Mouse (Mus musculus): ENCODE data around the gene Oxnad1. TPM values are rescaled to one million over a fixed set of nuclear protein-coding genes. Genes with fewer than 3 reads are reported as not detected.

Oxnad1 gene
- polyA plus RNA-seq (2015; fragmentation: Nextera tagmentation; extraction: Ambion mirVana), result 21.8 and 22.4 TPM in 2 replicates

- Histone ChIP-seq H3K36me3 (peaks cover 28% of the 10 kb centered on the region), H3K27me3 (no peaks in the 10 kb centered on the region), H3K4me3 (peak within 1 kb of the TSS; percentile 55), H3K4me2 (peak within 1 kb of the TSS; percentile 66), H3K4me1 (replicated peaks) (peaks cover 19% of the 10 kb centered on the region), H3K9me3 (no peaks in the 10 kb centered on the region), H3K9ac (peak within 1 kb of the TSS; percentile 70), H3K27ac (replicated peaks) (peak within 1 kb of the TSS; percentile 83)
- ATAC-seq (ENCODE audit: low read depth), result peak; percentile 98
- 3% methylated on average over 22 of the region's 22 CpGs for WGBS
Observed at GRCm38 (mm10) chr14:32084761-32085485, at the start of gene Oxnad1. Oxnad1 (plus strand) TSS chr14:32085374.

- no peak overlapping the region for H3K27ac ChIP-seq (replicated peaks)
- WGBS, result 74% methylated on average over 5 of the region's 5 CpGs
- ATAC-seq (ENCODE audit: low read depth), result no peak
Observed at GRCm38 (mm10) chr14:32036482-32036881, 48.7 kb upstream of the Oxnad1 start.

GRCm38 (mm10) chr14:32037661-32038252 is 47.4 kb upstream of the Oxnad1 start:
- no peak overlapping the region for H3K4me3 ChIP-seq
- H3K4me1 ChIP-seq (replicated peaks), result no peaks in the 10 kb centered on the region
- 82% methylated on average over 8 of the region's 8 CpGs for WGBS
- no peak overlapping the region for H3K27ac ChIP-seq (replicated peaks)
- H3K27me3 ChIP-seq, result no peaks in the 10 kb centered on the region
- no peak overlapping the region for H3K9ac ChIP-seq
- H3K36me3 ChIP-seq, result no peaks in the 10 kb centered on the region
- ATAC-seq (ENCODE audit: low read depth), result no peak
- H3K4me2 ChIP-seq, result no peak overlapping the region
- no peaks in the 10 kb centered on the region; the same call in 1 of the 2 replicates for H3K9me3 ChIP-seq

More at GRCm38 (mm10) chr14:32036482-32036881, 48.7 kb upstream of the Oxnad1 start:
- no peak overlapping the region for H3K4me3 ChIP-seq
- no peaks in the 10 kb centered on the region for H3K36me3 ChIP-seq
- no peaks in the 10 kb centered on the region for H3K27me3 ChIP-seq
- H3K9ac ChIP-seq, result no peak overlapping the region
- H3K4me2 ChIP-seq, result no peak overlapping the region
- H3K9me3 ChIP-seq, result no peaks in the 10 kb centered on the region; the same call in 1 of the 2 replicates
- H3K4me1 ChIP-seq (replicated peaks), result no peaks in the 10 kb centered on the region

- Histone ChIP-seq H3K27me3 (no peaks in the 10 kb centered on the region), H3K9me3 (no peaks in the 10 kb centered on the region; the same call in 1 of the 2 replicates), H3K27ac (replicated peaks) (no peak overlapping the region), H3K4me3 (no peak overlapping the region), H3K9ac (no peak overlapping the region), H3K4me1 (replicated peaks) (no peaks in the 10 kb centered on the region), H3K36me3 (no peaks in the 10 kb centered on the region), H3K4me2 (no peak overlapping the region)
- WGBS, result 52% methylated on average over 5 of the region's 5 CpGs
- ATAC-seq (ENCODE audit: low read depth), result no peak
Observed at GRCm38 (mm10) chr14:32042108-32042507, 43.1 kb upstream of the Oxnad1 start.

GRCm38 (mm10) chr14:32046357-32046756 is 38.8 kb upstream of the Oxnad1 start:
- Histone ChIP-seq H3K27me3 (no peaks in the 10 kb centered on the region), H3K36me3 (no peaks in the 10 kb centered on the region), H3K4me1 (replicated peaks) (no peaks in the 10 kb centered on the region), H3K9ac (peak overlapping the region; percentile 13; the same call in 1 of the 2 replicates), H3K27ac (replicated peaks) (no peak overlapping the region), H3K9me3 (no peaks in the 10 kb centered on the region), H3K4me3 (no peak overlapping the region), H3K4me2 (no peak overlapping the region)
- 83% methylated on average over 8 of the region's 8 CpGs for WGBS
- ATAC-seq (ENCODE audit: low read depth), result no peak

GRCm38 (mm10) chr14:32050171-32050570 is 35.0 kb upstream of the Oxnad1 start:
- Histone ChIP-seq H3K27ac (replicated peaks) (no peak overlapping the region), H3K4me3 (no peak overlapping the region), H3K9ac (no peak overlapping the region), H3K4me2 (no peak overlapping the region), H3K27me3 (no peaks in the 10 kb centered on the region), H3K36me3 (no peaks in the 10 kb centered on the region), H3K4me1 (replicated peaks) (no peaks in the 10 kb centered on the region), H3K9me3 (no peaks in the 10 kb centered on the region)
- 87% methylated on average over 6 of the region's 6 CpGs for WGBS
- no peak for ATAC-seq (ENCODE audit: low read depth)

GRCm38 (mm10) chr14:32053895-32054294 is 31.3 kb upstream of the Oxnad1 start:
- Histone ChIP-seq H3K27me3 (no peaks in the 10 kb centered on the region), H3K9ac (no peak overlapping the region), H3K27ac (replicated peaks) (no peak overlapping the region), H3K9me3 (no peaks in the 10 kb centered on the region), H3K4me3 (no peak overlapping the region), H3K36me3 (no peaks in the 10 kb centered on the region), H3K4me1 (replicated peaks) (no peaks in the 10 kb centered on the region), H3K4me2 (no peak overlapping the region)
- ATAC-seq (ENCODE audit: low read depth), result no peak
- WGBS, result 85% methylated on average over 5 of the region's 5 CpGs

GRCm38 (mm10) chr14:32054788-32055187 is 30.4 kb upstream of the Oxnad1 start:
- Histone ChIP-seq H3K9ac (no peak overlapping the region), H3K27ac (replicated peaks) (no peak overlapping the region), H3K4me2 (no peak overlapping the region), H3K36me3 (no peaks in the 10 kb centered on the region), H3K4me1 (replicated peaks) (no peaks in the 10 kb centered on the region), H3K9me3 (no peaks in the 10 kb centered on the region), H3K4me3 (no peak overlapping the region), H3K27me3 (no peaks in the 10 kb centered on the region)
- ATAC-seq (ENCODE audit: low read depth), result no peak
- WGBS, result 72% methylated on average over 10 of the region's 10 CpGs

GRCm38 (mm10) chr14:32055781-32056180 is 29.4 kb upstream of the Oxnad1 start:
- Histone ChIP-seq H3K36me3 (no peaks in the 10 kb centered on the region), H3K9me3 (no peaks in the 10 kb centered on the region), H3K4me1 (replicated peaks) (no peaks in the 10 kb centered on the region), H3K27me3 (no peaks in the 10 kb centered on the region), H3K27ac (replicated peaks) (no peak overlapping the region), H3K4me3 (no peak overlapping the region), H3K9ac (no peak overlapping the region), H3K4me2 (no peak overlapping the region)
- ATAC-seq (ENCODE audit: low read depth), result no peak
- 85% methylated on average over 8 of the region's 8 CpGs for whole genome bisulfite sequencing

GRCm38 (mm10) chr14:32056675-32057074 is 28.5 kb upstream of the Oxnad1 start:
- Histone ChIP-seq H3K9ac (no peak overlapping the region), H3K27ac (replicated peaks) (no peak overlapping the region), H3K4me3 (no peak overlapping the region), H3K4me2 (no peak overlapping the region), H3K36me3 (no peaks in the 10 kb centered on the region), H3K9me3 (no peaks in the 10 kb centered on the region), H3K4me1 (replicated peaks) (no peaks in the 10 kb centered on the region), H3K27me3 (no peaks in the 10 kb centered on the region)
- ATAC-seq (ENCODE audit: low read depth), result no peak
- WGBS, result 96% methylated on average over 2 of the region's 2 CpGs

GRCm38 (mm10) chr14:32057664-32058063 is 27.5 kb upstream of the Oxnad1 start:
- Histone ChIP-seq H3K4me2 (no peak overlapping the region), H3K36me3 (no peaks in the 10 kb centered on the region), H3K9me3 (no peaks in the 10 kb centered on the region), H3K9ac (no peak overlapping the region), H3K27me3 (no peaks in the 10 kb centered on the region), H3K4me3 (no peak overlapping the region), H3K4me1 (replicated peaks) (no peaks in the 10 kb centered on the region), H3K27ac (replicated peaks) (no peak overlapping the region)
- ATAC-seq (ENCODE audit: low read depth), result no peak
- WGBS, result 90% methylated on average over 4 of the region's 4 CpGs

- Histone ChIP-seq H3K4me2 (no peak overlapping the region), H3K4me3 (no peak overlapping the region), H3K9me3 (peaks cover 10% of the 10 kb centered on the region), H3K36me3 (no peaks in the 10 kb centered on the region), H3K27me3 (no peaks in the 10 kb centered on the region), H3K4me1 (replicated peaks) (no peaks in the 10 kb centered on the region), H3K9ac (no peak overlapping the region), H3K27ac (replicated peaks) (no peak overlapping the region)
- WGBS, result 91% methylated on average over 4 of the region's 4 CpGs
- no peak for ATAC-seq (ENCODE audit: low read depth)
Observed at GRCm38 (mm10) chr14:32061398-32061797, 23.8 kb upstream of the Oxnad1 start.
